Mouse (Mus musculus): ENCODE results near the gene Srd5a1. TPM values are rescaled to one million over a fixed set of nuclear protein-coding genes. Genes with fewer than 3 reads are reported as not detected.

Srd5a1 gene
- polyA plus RNA-seq, 1 experiment from 2014 or later, result 19.9 TPM

Other genes with a start within 250 kb of the Srd5a1 start
- gene Nsun2, start 77.7 kb downstream of the Srd5a1 start, polyA plus RNA-seq (2015; fragmentation: Nextera tagmentation; extraction: Ambion mirVana), result 128 and 131 TPM in 2 replicates
- gene Tent4a, start 76.8 kb downstream of the Srd5a1 start, polyA plus RNA-seq (2015; fragmentation: Nextera tagmentation; extraction: Ambion mirVana), result 4.0 and 4.6 TPM in 2 replicates
- gene Ube2ql1, start 128.4 kb upstream of the Srd5a1 start, polyA plus RNA-seq (2015; fragmentation: Nextera tagmentation; extraction: Ambion mirVana), result 0.14 and 0.21 TPM in 2 replicates
- 125 and 128 TPM in 2 replicates for gene Med10, start 191.0 kb upstream of the Srd5a1 start, polyA plus RNA-seq (2015; fragmentation: Nextera tagmentation; extraction: Ambion mirVana)

All from intestine, embryonic 15.5 days (tissue).